Mouse (Mus musculus) neural tube, embryonic 11.5 days (tissue): ENCODE data around the gene Lsamp. TPM values are rescaled to one million over a fixed set of nuclear protein-coding genes. Genes with fewer than 3 reads are reported as not detected.
A peak's percentile ranks its signal among the peaks of the same experiment; 100 is the strongest.

ENCODE experiments used
- ATAC-seq: fragments of 200-750 bp; cut with Nextera tagmentation; 2 replicates; pipeline ENCODE4 v1.8.0; 2017; ENCODE audit warnings: moderate number of reproducible peaks, mild to moderate bottlenecking, moderate TSS enrichment, moderate library complexity; ENCODE audit not compliant: insufficient read depth, low FRiP score, low TSS enrichment
- DNase-seq: peaks from one replicate; pipeline ENCODE4 v3.0.0-alpha.2; 2015; ENCODE audit warnings: low spot score
- H3K27ac ChIP-seq: fragments of 300-500 bp; sonication (generic); 2 replicates; pipeline ENCODE4 v1.5.1; 2014; ENCODE audit warnings: low read depth, mild to moderate bottlenecking, low read length
- H3K27me3 ChIP-seq: fragments of 300-500 bp; sonication (generic); 2 replicates; pipeline ENCODE4 v1.6.1; 2014; ENCODE audit warnings: mild to moderate bottlenecking, low read length, mixed read lengths; ENCODE audit not compliant: control insufficient read depth, insufficient read depth
- H3K36me3 ChIP-seq: fragments of 300-500 bp; sonication (generic); 2 replicates; pipeline ENCODE4 v1.6.1; 2014; ENCODE audit warnings: mild to moderate bottlenecking, low read length, moderate library complexity, mixed read lengths; ENCODE audit not compliant: control insufficient read depth, insufficient read depth
- H3K4me1 ChIP-seq: fragments of 300-500 bp; sonication (generic); 2 replicates; pipeline ENCODE4 v1.6.1; 2014; ENCODE audit warnings: low read length, mixed read lengths; ENCODE audit not compliant: control insufficient read depth, insufficient read depth
- H3K4me2 ChIP-seq: fragments of 300-500 bp; sonication (generic); 2 replicates; pipeline ENCODE4 v1.6.1; 2014; ENCODE audit warnings: low read depth, mild to moderate bottlenecking, moderate library complexity
- H3K4me3 ChIP-seq: fragments of 300-500 bp; sonication (generic); 2 replicates; pipeline ENCODE4 v1.5.1; 2014; ENCODE audit warnings: low read depth, low read length
- H3K9ac ChIP-seq: fragments of 300-500 bp; sonication (generic); 2 replicates; pipeline ENCODE4 v1.6.1; 2014; ENCODE audit warnings: mild to moderate bottlenecking, low read length
- H3K9me3 ChIP-seq: fragments of 300-500 bp; sonication (generic); 2 replicates; pipeline ENCODE4 v1.6.1; 2016; ENCODE audit warnings: low read length; ENCODE audit not compliant: control insufficient read depth
- WGBS: fragments of 180-500 bp; shearing (Covaris S2); extraction: QIAGEN DNeasy Blood & Tissue Kit; methylation state at CpG from one replicate; pipeline ENCODE4 v1.1.7; 2014; 5-methylcytosine and 5-hydroxymethylcytosine counted together
- polyA plus RNA-seq: library from polyadenylated mRNA; unstranded; fragments of >200 nt; fragmentation: Nextera tagmentation; extraction: Ambion mirVana; gene quantifications from 2 replicates; pipeline ENCODE4 v1.2.1, GENCODE M21; 2014

The Lsamp gene
- polyA plus RNA-seq, 1 experiment from 2014 or later = 12.6 TPM

DNA sequence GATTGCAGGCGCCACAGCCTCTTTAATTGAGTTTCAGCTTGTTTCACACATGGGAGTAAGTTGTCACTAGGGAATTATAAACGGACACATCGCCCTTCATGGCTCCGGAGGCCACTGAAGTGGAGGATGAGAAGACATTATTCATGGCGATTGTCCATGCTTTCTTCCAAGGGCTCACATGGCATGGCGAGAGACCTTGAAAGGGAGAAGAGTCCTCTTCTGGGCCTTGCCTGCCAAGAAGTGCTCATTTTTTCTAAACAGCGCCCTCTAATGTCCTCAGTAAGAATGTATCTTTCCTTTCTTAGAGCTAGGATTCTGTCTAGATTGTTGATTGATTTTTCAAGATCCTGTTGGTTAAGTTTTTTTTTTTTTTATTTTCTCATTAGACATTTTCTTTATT, 1424.7 kb downstream of the Lsamp start:
- Histone ChIP-seq H3K9me3 (no peaks in the 10 kb centered on the region), H3K9ac (no peak overlapping the region), H3K27me3 (no peaks in the 10 kb centered on the region), H3K4me2 (no peak overlapping the region), H3K27ac (no peak overlapping the region), H3K4me1 (no peaks in the 10 kb centered on the region), H3K4me3 (no peak overlapping the region), H3K36me3 (no peaks in the 10 kb centered on the region)
- 49% methylated on average over 7 of the region's 7 CpGs for WGBS
- ATAC-seq = no peak
- DNase-seq = no peak

DNA sequence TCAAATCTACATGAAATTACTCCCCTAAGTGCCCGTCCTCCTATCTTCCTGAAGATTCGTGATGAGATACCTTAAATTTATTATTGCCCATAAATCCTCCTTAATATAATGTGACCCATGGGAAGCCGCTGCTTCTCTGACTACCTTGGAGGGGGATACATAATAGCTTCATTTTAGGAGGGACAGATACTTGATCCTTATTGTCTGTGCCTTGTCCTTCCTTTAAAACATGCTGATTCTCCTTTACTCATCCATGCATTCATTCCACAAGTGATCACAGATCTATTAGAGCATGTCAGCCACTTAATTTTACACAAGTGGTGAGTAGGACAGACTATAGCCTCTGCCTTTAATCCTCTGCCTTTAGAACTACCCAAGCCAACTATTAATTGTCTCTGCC, 1426.5 kb downstream of the Lsamp start:
- no peak overlapping the region for H3K27ac ChIP-seq
- H3K4me3 ChIP-seq = no peak overlapping the region
- no peak overlapping the region for H3K4me2 ChIP-seq
- 75% methylated on average over 3 of the region's 3 CpGs for WGBS
- no peak for DNase-seq
- H3K27me3 ChIP-seq = no peaks in the 10 kb centered on the region
- no peaks in the 10 kb centered on the region for H3K9me3 ChIP-seq
- H3K36me3 ChIP-seq = no peaks in the 10 kb centered on the region
- H3K4me1 ChIP-seq = no peaks in the 10 kb centered on the region
- H3K9ac ChIP-seq = no peak overlapping the region
- no peak for ATAC-seq

DNA sequence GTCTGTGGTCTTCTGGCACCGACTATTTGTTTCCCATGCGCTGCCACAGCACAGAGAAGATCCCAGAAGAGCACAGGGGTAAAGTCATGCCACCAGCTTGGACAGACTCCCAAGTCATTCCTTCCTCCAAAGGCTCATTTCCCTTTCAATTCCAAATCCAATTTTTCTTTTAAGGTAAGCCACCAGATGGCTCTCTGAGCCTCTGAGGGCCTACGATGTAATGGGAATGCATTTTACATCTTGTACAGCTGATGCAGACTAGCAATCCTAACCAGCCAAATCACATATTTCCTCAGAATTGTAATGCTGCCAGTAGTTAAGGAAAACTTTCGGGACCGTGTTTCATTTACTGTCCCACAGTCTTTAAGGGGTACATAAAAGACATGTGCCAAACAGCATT, 1433.2 kb downstream of the Lsamp start:
- Histone ChIP-seq H3K9me3 (no peaks in the 10 kb centered on the region), H3K4me3 (no peak overlapping the region), H3K27me3 (no peaks in the 10 kb centered on the region), H3K36me3 (no peaks in the 10 kb centered on the region), H3K4me1 (no peaks in the 10 kb centered on the region), H3K27ac (no peak overlapping the region), H3K4me2 (no peak overlapping the region), H3K9ac (no peak overlapping the region)
- ATAC-seq (no peak), DNase-seq (no peak)
- 84% methylated on average over 5 of the region's 5 CpGs for whole genome bisulfite sequencing

DNA sequence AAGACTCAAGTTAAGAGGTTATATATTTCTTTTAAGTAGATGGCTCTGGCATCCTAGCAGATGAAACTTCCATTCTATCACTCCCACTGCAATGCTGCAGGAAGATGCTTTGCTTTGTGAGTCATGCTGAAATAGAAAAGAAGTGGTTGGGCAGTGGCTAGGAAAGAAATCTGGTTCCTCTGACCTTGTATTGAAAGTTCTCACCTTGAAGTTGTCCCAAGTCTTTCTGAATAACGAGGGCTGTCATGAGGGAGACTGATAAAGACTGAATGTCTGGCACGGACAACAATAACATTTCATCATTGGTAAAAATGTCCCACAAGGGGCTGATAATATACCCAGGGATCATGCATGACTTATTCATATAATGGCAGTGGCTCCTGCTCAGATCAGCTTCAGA, 1483.2 kb downstream of the Lsamp start:
- WGBS = 86% methylated on average over 2 of the region's 2 CpGs
- H3K4me3 ChIP-seq = no peak overlapping the region
- no peak overlapping the region for H3K9ac ChIP-seq
- no peaks in the 10 kb centered on the region for H3K36me3 ChIP-seq
- DNase-seq = no peak
- no peaks in the 10 kb centered on the region for H3K4me1 ChIP-seq
- H3K4me2 ChIP-seq = no peak overlapping the region
- H3K9me3 ChIP-seq = no peaks in the 10 kb centered on the region
- no peaks in the 10 kb centered on the region for H3K27me3 ChIP-seq
- no peak for ATAC-seq
- H3K27ac ChIP-seq = no peak overlapping the region

DNA sequence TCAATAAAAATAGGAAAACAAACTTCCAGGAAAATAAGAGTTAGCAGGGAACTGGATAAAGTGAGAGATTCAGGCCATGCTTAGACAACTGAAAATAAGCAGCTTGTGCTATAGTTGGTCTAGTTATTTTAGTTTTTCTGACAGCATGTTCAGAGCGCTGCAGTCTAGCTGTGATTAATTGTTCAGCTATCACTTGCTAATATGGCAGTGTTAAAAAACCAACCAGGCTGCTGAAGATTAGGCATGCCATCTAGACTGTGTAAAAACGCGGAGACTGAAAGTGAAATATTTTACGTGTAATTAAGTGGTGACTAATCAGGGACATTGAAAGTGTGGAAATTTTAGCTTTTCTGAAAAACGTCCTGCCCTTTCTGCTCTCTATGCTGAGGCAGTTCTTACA, 1494.5 kb downstream of the Lsamp start:
- DNase-seq = no peak
- Histone ChIP-seq H3K4me2 (no peak overlapping the region), H3K4me1 (no peaks in the 10 kb centered on the region), H3K27ac (no peak overlapping the region), H3K27me3 (no peaks in the 10 kb centered on the region), H3K9me3 (no peaks in the 10 kb centered on the region), H3K4me3 (no peak overlapping the region), H3K36me3 (no peaks in the 10 kb centered on the region), H3K9ac (no peak overlapping the region)
- ATAC-seq = no peak
- WGBS = 79% methylated on average over 5 of the region's 5 CpGs

DNA sequence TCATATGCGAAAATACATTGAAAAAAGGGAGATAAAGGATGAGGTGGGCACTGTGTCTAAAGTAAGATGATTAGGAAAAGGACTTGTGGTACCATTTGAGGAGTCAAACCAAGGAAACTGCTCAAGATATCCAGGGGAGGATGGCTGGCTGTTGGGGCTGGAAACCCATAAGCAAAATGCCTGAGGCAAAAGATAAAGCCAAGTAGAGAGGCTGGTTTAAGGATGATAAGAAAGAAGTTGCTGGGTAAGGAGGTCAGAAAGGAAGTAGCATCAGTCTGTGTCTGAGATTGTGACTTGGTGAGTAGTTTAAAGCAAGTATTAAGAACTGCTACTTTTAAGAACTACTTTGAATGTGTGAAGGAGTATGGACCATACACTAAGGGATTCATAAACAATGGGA, 1497.7 kb downstream of the Lsamp start:
- WGBS = 79% methylated on average over 1 of the region's 1 CpGs
- Histone ChIP-seq H3K27ac (no peak overlapping the region), H3K4me2 (no peak overlapping the region), H3K9ac (no peak overlapping the region), H3K9me3 (no peaks in the 10 kb centered on the region), H3K27me3 (no peaks in the 10 kb centered on the region), H3K36me3 (no peaks in the 10 kb centered on the region), H3K4me3 (no peak overlapping the region), H3K4me1 (no peaks in the 10 kb centered on the region)
- ATAC-seq = no peak
- DNase-seq = no peak

DNA sequence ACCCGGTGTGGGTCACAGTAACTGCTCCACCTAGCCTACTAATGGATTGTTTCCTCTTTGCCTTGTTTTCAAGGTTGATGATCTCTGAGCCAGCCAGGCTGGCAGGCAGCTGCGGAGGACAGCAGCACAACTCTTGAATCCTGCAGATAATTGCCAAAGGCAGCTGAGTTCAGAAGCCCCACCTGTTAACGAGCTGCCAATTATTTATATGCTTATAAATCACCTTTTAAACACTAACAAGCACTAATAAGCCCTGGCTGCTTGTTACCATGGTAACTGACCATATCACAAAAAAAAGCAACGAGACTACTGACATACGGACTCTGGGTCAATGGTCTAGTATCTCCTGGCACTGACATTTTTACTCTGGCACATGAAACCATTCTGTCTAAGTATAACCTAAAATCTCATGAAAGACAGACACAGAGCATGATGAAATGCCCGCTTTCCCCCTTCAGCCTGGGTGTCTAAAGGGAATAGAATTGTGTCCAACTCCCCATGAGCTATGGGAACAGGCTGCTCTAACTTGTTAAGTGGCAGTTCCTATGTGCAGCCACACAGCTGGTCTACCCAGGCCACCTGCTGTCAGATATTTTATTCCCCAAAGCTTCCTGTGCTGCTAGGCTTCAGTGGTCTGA, 1526.9 kb downstream of the Lsamp start:
- no peak for ATAC-seq
- DNase-seq = no peak
- Histone ChIP-seq H3K4me2 (no peak overlapping the region), H3K36me3 (no peaks in the 10 kb centered on the region), H3K27me3 (no peaks in the 10 kb centered on the region), H3K27ac (no peak overlapping the region), H3K4me3 (no peak overlapping the region), H3K9ac (no peak overlapping the region), H3K9me3 (no peaks in the 10 kb centered on the region), H3K4me1 (no peaks in the 10 kb centered on the region)
- 47% methylated on average over 6 of the region's 6 CpGs for WGBS

DNA sequence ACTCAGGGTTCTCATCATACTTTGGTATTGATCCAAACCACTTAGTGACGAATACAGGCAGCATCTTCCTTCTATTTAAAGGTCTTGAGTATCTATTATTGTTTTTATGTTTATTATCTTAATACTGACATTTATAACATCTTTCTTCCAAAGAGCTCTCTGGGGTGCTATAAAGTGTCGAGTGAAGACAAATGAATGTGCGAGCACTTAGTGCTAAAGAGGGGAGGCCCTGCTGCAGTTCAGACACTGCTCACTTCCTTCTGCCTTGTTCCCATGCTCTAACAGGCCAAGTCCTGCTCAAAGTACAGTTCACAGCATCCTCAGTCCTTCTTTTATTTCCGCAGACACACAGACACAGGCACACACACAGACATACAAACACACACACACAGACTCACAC, 1537.4 kb downstream of the Lsamp start:
- H3K27me3 ChIP-seq = no peaks in the 10 kb centered on the region
- WGBS = 29% methylated on average over 4 of the region's 4 CpGs

DNA sequence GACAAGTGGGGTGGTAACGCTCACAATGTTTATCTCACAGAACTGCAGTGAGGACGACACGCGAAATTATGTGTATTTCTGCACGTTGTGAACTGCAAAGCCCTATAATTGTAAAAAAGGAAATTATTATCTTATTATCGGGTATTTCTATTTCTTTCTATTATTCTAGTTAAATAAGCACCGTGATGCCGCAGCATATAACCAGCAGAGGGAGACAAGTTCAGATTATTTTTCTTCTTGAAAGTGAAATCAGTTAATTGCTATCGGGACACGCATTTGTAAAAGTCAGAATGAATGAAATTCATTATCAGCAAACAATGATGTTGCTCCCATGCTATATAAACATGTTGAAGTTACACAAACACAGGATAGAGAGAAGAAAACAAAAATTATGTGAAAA, 1540.1 kb downstream of the Lsamp start:
- no peak overlapping the region for H3K9ac ChIP-seq
- no peak overlapping the region for H3K27ac ChIP-seq
- DNase-seq = peak; percentile 25
- no peaks in the 10 kb centered on the region for H3K9me3 ChIP-seq
- no peak overlapping the region for H3K4me3 ChIP-seq
- H3K4me2 ChIP-seq = no peak overlapping the region
- H3K27me3 ChIP-seq = no peaks in the 10 kb centered on the region
- H3K36me3 ChIP-seq = no peaks in the 10 kb centered on the region
- WGBS = 78% methylated on average over 10 of the region's 10 CpGs
- H3K4me1 ChIP-seq = no peaks in the 10 kb centered on the region
- ATAC-seq = no peak

More for the DNA sequence above, 1537.4 kb downstream of the Lsamp start:
- H3K36me3 ChIP-seq = no peaks in the 10 kb centered on the region
- H3K4me1 ChIP-seq = no peaks in the 10 kb centered on the region
- DNase-seq = peak; percentile 33
- H3K4me3 ChIP-seq = no peak overlapping the region
- ATAC-seq = no peak
- H3K4me2 ChIP-seq = no peak overlapping the region
- no peak overlapping the region for H3K9ac ChIP-seq
- no peaks in the 10 kb centered on the region for H3K9me3 ChIP-seq
- H3K27ac ChIP-seq = no peak overlapping the region
